Mouse (Mus musculus) forebrain, embryonic 16.5 days (tissue): ENCODE results near the gene Nkx3-2. TPM values are rescaled to one million over a fixed set of nuclear protein-coding genes. Genes with fewer than 3 reads are reported as not detected.

Experiments used
- ATAC-seq: fragments of 200-750 bp; cut with Nextera tagmentation; 2 replicates; pipeline ENCODE4 v1.8.0; 2017; ENCODE audit warnings: mild to moderate bottlenecking, moderate library complexity
- H3K27ac ChIP-seq: fragments of 300-500 bp; sonication (generic); 2 replicates; pipeline ENCODE4 v1.5.1; 2014; ENCODE audit warnings: low read length, control low read depth
- H3K27me3 ChIP-seq: fragments of 300-500 bp; sonication (generic); replicated peaks from 2 replicates; pipeline ENCODE4 v1.6.1; 2014; ENCODE audit warnings: low read length; ENCODE audit not compliant: control insufficient read depth, insufficient read depth
- H3K36me3 ChIP-seq: fragments of 300-500 bp; sonication (generic); 2 replicates; pipeline ENCODE4 v1.6.1; 2014; ENCODE audit not compliant: control insufficient read depth, insufficient read depth
- H3K4me1 ChIP-seq: fragments of 300-500 bp; sonication (generic); replicated peaks from 2 replicates; pipeline ENCODE4 v1.6.1; 2014; ENCODE audit warnings: low read length; ENCODE audit not compliant: control insufficient read depth, insufficient read depth
- H3K4me2 ChIP-seq: fragments of 300-500 bp; sonication (generic); 2 replicates; pipeline ENCODE4 v1.6.1; 2014; ENCODE audit warnings: mild to moderate bottlenecking, low read length, control low read depth
- H3K4me3 ChIP-seq: fragments of 300-500 bp; sonication (generic); replicated peaks from 2 replicates; pipeline ENCODE4 v1.5.1; 2014; ENCODE audit warnings: mild to moderate bottlenecking, low read length, control low read depth
- H3K9ac ChIP-seq: fragments of 300-500 bp; sonication (generic); replicated peaks from 2 replicates; pipeline ENCODE4 v1.6.1; 2014; ENCODE audit warnings: low read depth, low read length, control low read depth
- H3K9me3 ChIP-seq: fragments of 300-500 bp; sonication (generic); 2 replicates; pipeline ENCODE4 v1.6.1; 2016; ENCODE audit warnings: low read length; ENCODE audit not compliant: control insufficient read depth
- WGBS: fragments of 180-500 bp; shearing (Covaris S2); extraction: QIAGEN DNeasy Blood & Tissue Kit; methylation state at CpG from one replicate; pipeline ENCODE4 v1.1.7; 2014; 5-methylcytosine and 5-hydroxymethylcytosine counted together
- polyA plus RNA-seq: library from polyadenylated mRNA; unstranded; fragments of >200 nt; fragmentation: Nextera tagmentation; extraction: Ambion mirVana; gene quantifications from 2 replicates; pipeline ENCODE4 v1.2.1, GENCODE M21; 2015

Gene Nkx3-2
- polyA plus RNA-seq, 1 experiment from 2014 or later: not detected

- Histone ChIP-seq H3K4me3 (no peak overlapping the region), H3K4me2 (no peak overlapping the region), H3K27me3 (peaks cover 2% of the 10 kb centered on the region; the same call in 1 of the 2 replicates), H3K27ac (no peak overlapping the region), H3K9ac (no peak overlapping the region), H3K9me3 (no peaks in the 10 kb centered on the region), H3K4me1 (no peaks in the 10 kb centered on the region), H3K36me3 (no peaks in the 10 kb centered on the region)
- ATAC-seq: no peak
- WGBS: 17% methylated on average over 5 of the region's 5 CpGs
Observed at GRCm38 (mm10) chr5:41737039-41737438, 27.3 kb downstream of the Nkx3-2 start.

GRCm38 (mm10) chr5:41727017-41727416 is 37.3 kb downstream of the Nkx3-2 start:
- no peak overlapping the region for H3K27ac ChIP-seq
- H3K27me3 ChIP-seq: no peaks in the 10 kb centered on the region
- no peaks in the 10 kb centered on the region for H3K9me3 ChIP-seq
- H3K36me3 ChIP-seq: no peaks in the 10 kb centered on the region
- no peak for ATAC-seq
- H3K4me3 ChIP-seq: no peak overlapping the region
- H3K4me1 ChIP-seq: no peaks in the 10 kb centered on the region
- no peak overlapping the region for H3K9ac ChIP-seq
- no peak overlapping the region for H3K4me2 ChIP-seq
- WGBS: 71% methylated on average over 1 of the region's 1 CpGs

- Histone ChIP-seq H3K9ac (no peak overlapping the region), H3K4me1 (no peaks in the 10 kb centered on the region), H3K9me3 (no peaks in the 10 kb centered on the region), H3K27ac (no peak overlapping the region), H3K4me3 (no peak overlapping the region), H3K4me2 (no peak overlapping the region), H3K27me3 (no peaks in the 10 kb centered on the region), H3K36me3 (no peaks in the 10 kb centered on the region)
- ATAC-seq: no peak
- 78% methylated on average over 6 of the region's 6 CpGs for WGBS
Observed at GRCm38 (mm10) chr5:41725573-41725972, 38.7 kb downstream of the Nkx3-2 start.

Other genes with a start within 250 kb of the Nkx3-2 start
- gene Rab28, start 56.3 kb downstream of the Nkx3-2 start, polyA plus RNA-seq: 68.8 and 77.2 TPM in 2 replicates
- 28.4 and 30.2 TPM in 2 replicates for gene Bod1l, start 79.8 kb upstream of the Nkx3-2 start, polyA plus RNA-seq